Mouse (Mus musculus): ENCODE measurements around the gene H1f0. TPM values are rescaled to one million over a fixed set of nuclear protein-coding genes. Genes with fewer than 3 reads are reported as not detected.

The H1f0 gene
- total RNA-seq, 2 experiments from 2014 or later, result 101 to 108 TPM

GRCm38 (mm10) chr15:79065086-79065770, 37.0 kb downstream of the H1f0 start:
- no peak for DNase-seq (ENCODE audit: extremely low spot score in 1 of 2, low spot score in 1 of 2)

GRCm38 (mm10) chr15:79066276-79066675, 38.0 kb downstream of the H1f0 start:
- no peak for DNase-seq (ENCODE audit: extremely low spot score in 1 of 2, low spot score in 1 of 2)

- DNase-seq (ENCODE audit: extremely low spot score in 1 of 2, low spot score in 1 of 2), result no peak
These were observed 39.4 kb downstream of the H1f0 start for GRCm38 (mm10) chr15:79067631-79068030.

GRCm38 (mm10) chr15:79068416-79068815, 40.2 kb downstream of the H1f0 start:
- no peak for DNase-seq (ENCODE audit: extremely low spot score in 1 of 2, low spot score in 1 of 2)

GRCm38 (mm10) chr15:79071117-79072039, 43.1 kb downstream of the H1f0 start:
- DNase-seq (ENCODE audit: extremely low spot score in 1 of 2, low spot score in 1 of 2), result peak in 1 of 2 experiments; percentile 34

GRCm38 (mm10) chr15:79073752-79074151, 45.5 kb downstream of the H1f0 start:
- DNase-seq (ENCODE audit: extremely low spot score in 1 of 2, low spot score in 1 of 2), result no peak

- no peak for DNase-seq (ENCODE audit: extremely low spot score in 1 of 2, low spot score in 1 of 2)
These were observed 46.2 kb downstream of the H1f0 start for GRCm38 (mm10) chr15:79074446-79074845.

- DNase-seq (ENCODE audit: extremely low spot score in 1 of 2, low spot score in 1 of 2), result peak; percentile 73 to 81
These were observed 46.8 kb downstream of the H1f0 start, which contains the start of gene Eif3l for GRCm38 (mm10) chr15:79074913-79075532. TSS of gene Eif3l (plus strand) at chr15:79075179.

- no peak for DNase-seq (ENCODE audit: extremely low spot score in 1 of 2, low spot score in 1 of 2)
These were observed 47.6 kb downstream of the H1f0 start for GRCm38 (mm10) chr15:79075658-79076365.

- DNase-seq (ENCODE audit: extremely low spot score in 1 of 2, low spot score in 1 of 2), result no peak
These were observed 51.3 kb downstream of the H1f0 start for GRCm38 (mm10) chr15:79079567-79079966.

Small RNA genes lying within 50 kb of the gene (microRNA-seq; reads per million reads assigned to microRNA genes)
- gene Mir6956, result 0.40 to 0.74 reads per million in 2 experiments

Other genes starting within 250 kb of the H1f0 start
- 1 to 10 TPM; 5.0 to 5.5 TPM for gene Card10, start 225.4 kb upstream of the H1f0 start, total RNA-seq (2021)
- 10 to 100 TPM; 14.2 to 14.9 TPM for gene Cdc42ep1, start 185.8 kb upstream of the H1f0 start, total RNA-seq (2021)
- gene Lgals2, start 172.9 kb upstream of the H1f0 start, total RNA-seq (2021), result not detected
- gene Gga1, start 151.3 kb upstream of the H1f0 start, total RNA-seq (2021), result 10 to 100 TPM; 57.1 to 59.0 TPM
- gene Gm49510, start 128.8 kb upstream of the H1f0 start, total RNA-seq (2021), result not detected
- gene Sh3bp1, start 128.7 kb upstream of the H1f0 start, total RNA-seq (2021), result 10 to 100 TPM; 24.3 to 25.3 TPM
- 100 to 1,000 TPM; 161 to 187 TPM for gene Pdxp, start 114.5 kb upstream of the H1f0 start, total RNA-seq (2021)
- 10 to 100 TPM; 15.0 to 18.0 TPM for gene Lgals1, start 101.7 kb upstream of the H1f0 start, total RNA-seq (2021)
- 10 to 100 TPM; 37.4 to 37.6 TPM for gene Nol12, start 93.5 kb upstream of the H1f0 start, total RNA-seq (2021)
- gene Triobp, start 80.7 kb upstream of the H1f0 start, total RNA-seq (2021), result 10 to 100 TPM; 14.0 to 16.0 TPM
- gene Galr3, start 13.4 kb downstream of the H1f0 start, total RNA-seq (2021), result not detected
- 10 to 100 TPM; 17.2 to 17.3 TPM for gene Ankrd54, start 34.4 kb downstream of the H1f0 start, total RNA-seq (2021)
- gene Eif3l, start 46.7 kb downstream of the H1f0 start, total RNA-seq (2021), result 10 to 100 TPM; 71.9 to 74.9 TPM
- 10 to 100 TPM; 34.3 to 41.6 TPM for gene Micall1, start 80.4 kb downstream of the H1f0 start, total RNA-seq (2021)
- gene Polr2f, start 112.6 kb downstream of the H1f0 start, total RNA-seq (2021), result 100 to 1,000 TPM; 104 to 112 TPM
- 1 to 10 TPM; 9.1 to 9.6 TPM for gene 1700088E04Rik, start 112.8 kb downstream of the H1f0 start, total RNA-seq (2021)
- 10 to 100 TPM; 38.5 to 41.2 TPM for gene Sox10, start 136.8 kb downstream of the H1f0 start, total RNA-seq (2021)
- 10 to 100 TPM; 42.0 to 50.6 TPM for gene Pick1, start 200.7 kb downstream of the H1f0 start, total RNA-seq (2021)
- gene Gm49486, start 200.9 kb downstream of the H1f0 start, total RNA-seq (2021), result under 1 TPM; 0.94 to 0.98 TPM
- not detected for gene Slc16a8, start 226.3 kb downstream of the H1f0 start, total RNA-seq (2021)

Data from layer of hippocampus, postnatal 25 days (tissue).